Mouse (Mus musculus): ENCODE measurements around the gene Pja2. TPM values are rescaled to one million over a fixed set of nuclear protein-coding genes. Genes with fewer than 3 reads are reported as not detected.

Pja2 gene
- 66.5 and 67.6 TPM in 2 replicates for polyA plus RNA-seq (2014; fragmentation: Nextera tagmentation; extraction: Ambion mirVana)

DNA sequence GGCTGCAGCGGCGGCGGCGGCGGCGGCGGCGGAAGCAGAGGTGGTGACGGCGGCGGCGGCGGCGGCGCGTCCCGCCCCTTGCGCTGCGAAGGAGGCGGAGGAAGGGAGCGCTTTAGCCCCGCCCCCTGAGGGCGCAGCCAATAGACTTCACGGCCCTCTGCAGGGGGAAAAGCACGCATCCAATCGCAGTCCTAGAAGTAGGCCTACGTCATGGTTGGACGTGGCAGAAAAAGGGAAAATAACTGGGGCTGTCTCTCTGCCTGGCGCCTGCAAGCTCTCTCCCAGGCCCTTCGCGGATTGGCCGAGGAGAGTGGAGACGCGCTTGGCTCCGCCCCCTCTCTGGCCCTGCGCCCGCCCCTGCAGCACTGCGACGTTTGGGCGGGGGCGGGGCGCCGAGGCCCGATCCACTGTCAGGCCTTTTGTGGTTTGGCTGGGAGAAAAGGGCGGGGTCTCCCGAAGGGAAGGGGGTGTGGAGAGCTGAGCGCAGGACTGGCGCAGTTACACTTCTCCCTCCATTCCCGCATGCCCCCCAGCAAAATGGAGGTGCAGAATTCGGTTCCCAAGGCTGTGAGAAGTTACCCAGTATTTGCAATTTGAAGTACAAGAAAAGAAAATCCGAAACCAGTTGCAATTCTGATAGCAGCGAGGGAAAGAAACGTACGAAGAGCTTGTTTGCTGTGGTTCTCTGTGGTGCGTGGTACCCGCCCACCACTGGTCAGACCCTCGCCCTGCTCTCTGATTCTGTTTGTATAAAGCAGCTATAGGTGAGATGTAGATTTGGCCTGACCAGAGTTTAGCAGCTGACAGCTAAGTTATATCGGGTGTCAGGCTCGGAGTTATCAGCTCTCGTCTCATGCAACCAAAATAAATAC is at the start of gene Pja2:
Pja2 (minus strand) TSS at position 19 of the 872 bp plus-strand sequence.
- Histone ChIP-seq H3K27me3 (ENCODE audit: control insufficient read depth, insufficient read depth, low read length) (no peaks in the 10 kb centered on the region), H3K9ac (ENCODE audit: low read length) (peak within 1 kb of the TSS; percentile 94), H3K36me3 (ENCODE audit: control insufficient read depth, insufficient read depth, low read length) (no peaks in the 10 kb centered on the region), H3K27ac (replicated peaks; ENCODE audit: low read depth, low read length) (peak within 1 kb of the TSS; percentile 92), H3K4me1 (ENCODE audit: control insufficient read depth, insufficient read depth, low read length) (no peaks in the 10 kb centered on the region), H3K4me3 (ENCODE audit: low read depth, low read length) (peak within 1 kb of the TSS; percentile 96), H3K4me2 (ENCODE audit: low read depth, severe bottlenecking) (peak within 1 kb of the TSS; percentile 66), H3K9me3 (ENCODE audit: control insufficient read depth, low read length) (no peaks in the 10 kb centered on the region)
- DNase-seq (ENCODE audit: low spot score) (peak; percentile 97), ATAC-seq (ENCODE audit: insufficient number of reproducible peaks, low FRiP score, low TSS enrichment, low read depth) (peak; percentile 100)
- WGBS = under 1% methylated on average over 58 of the region's 60 CpGs

DNA sequence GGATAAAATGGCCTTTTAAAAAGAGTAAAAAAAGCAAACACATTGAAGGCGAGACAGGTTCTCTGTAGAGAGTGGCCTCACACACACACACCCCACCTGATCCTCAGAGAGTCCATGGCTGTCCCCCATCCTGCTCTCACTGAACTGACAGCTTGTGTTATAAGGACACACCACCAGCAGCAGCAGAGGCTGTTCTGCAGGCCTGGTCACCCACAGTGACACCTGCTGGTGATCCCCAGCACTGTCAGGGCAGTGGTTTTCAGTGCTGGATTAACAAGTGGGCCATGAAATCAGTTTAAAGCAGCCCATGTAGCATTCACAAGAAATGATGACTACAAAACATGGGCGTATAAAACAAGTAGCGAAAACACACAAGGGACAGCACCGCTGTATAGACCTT is 43.6 kb upstream of the Pja2 start:
- Histone ChIP-seq H3K27me3 (ENCODE audit: control insufficient read depth, insufficient read depth, low read length) (no peaks in the 10 kb centered on the region), H3K36me3 (ENCODE audit: control insufficient read depth, insufficient read depth, low read length) (no peaks in the 10 kb centered on the region), H3K9ac (ENCODE audit: low read length) (no peak overlapping the region), H3K27ac (replicated peaks; ENCODE audit: low read depth, low read length) (no peak overlapping the region), H3K4me2 (ENCODE audit: low read depth, severe bottlenecking) (no peak overlapping the region), H3K9me3 (ENCODE audit: control insufficient read depth, low read length) (no peaks in the 10 kb centered on the region), H3K4me1 (ENCODE audit: control insufficient read depth, insufficient read depth, low read length) (no peaks in the 10 kb centered on the region), H3K4me3 (ENCODE audit: low read depth, low read length) (no peak overlapping the region)
- peak; percentile 86 for DNase-seq (ENCODE audit: low spot score)
- ATAC-seq (ENCODE audit: insufficient number of reproducible peaks, low FRiP score, low TSS enrichment, low read depth) = 0 out of 2 replicates have a peak, but pooled peaks have one; percentile 44
- 69% methylated on average over 4 of the region's 4 CpGs for WGBS

DNA sequence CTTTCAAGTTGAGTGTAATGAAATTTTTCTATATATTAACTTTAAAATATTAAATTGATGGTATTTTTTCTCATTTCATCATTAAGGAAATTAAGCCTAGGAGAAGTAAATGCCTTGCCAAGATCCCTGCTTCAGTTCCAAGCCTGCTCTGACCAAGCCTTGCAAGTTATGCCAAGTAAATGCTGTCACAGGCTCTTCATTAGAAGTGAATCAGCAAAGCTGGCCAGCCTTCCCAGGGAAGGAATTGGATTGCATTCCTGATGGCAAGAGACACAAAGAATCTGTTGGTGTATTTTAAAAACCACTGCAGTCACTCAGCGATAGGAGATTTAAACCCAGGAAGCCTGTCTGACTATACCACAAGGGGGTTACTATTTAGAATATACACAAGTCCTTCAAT is 32.0 kb upstream of the Pja2 start:
- H3K4me3 ChIP-seq (ENCODE audit: low read depth, low read length) = no peak overlapping the region
- DNase-seq (ENCODE audit: low spot score) (no peak), ATAC-seq (ENCODE audit: insufficient number of reproducible peaks, low FRiP score, low TSS enrichment, low read depth) (no peak)
- H3K9me3 ChIP-seq (ENCODE audit: control insufficient read depth, low read length) = no peaks in the 10 kb centered on the region
- no peak overlapping the region for H3K27ac ChIP-seq (replicated peaks; ENCODE audit: low read depth, low read length)
- H3K9ac ChIP-seq (ENCODE audit: low read length) = no peak overlapping the region
- H3K36me3 ChIP-seq (ENCODE audit: control insufficient read depth, insufficient read depth, low read length) = no peaks in the 10 kb centered on the region
- H3K4me1 ChIP-seq (ENCODE audit: control insufficient read depth, insufficient read depth, low read length) = no peaks in the 10 kb centered on the region
- no peaks in the 10 kb centered on the region for H3K27me3 ChIP-seq (ENCODE audit: control insufficient read depth, insufficient read depth, low read length)
- no peak overlapping the region for H3K4me2 ChIP-seq (ENCODE audit: low read depth, severe bottlenecking)
- WGBS = 88% methylated on average over 1 of the region's 1 CpGs

GRCm38 (mm10) chr17:64362570-64362969 is 30.9 kb upstream of the Pja2 start:
- ATAC-seq (ENCODE audit: insufficient number of reproducible peaks, low FRiP score, low TSS enrichment, low read depth) (no peak; the same call in 1 of the 2 replicates), DNase-seq (ENCODE audit: low spot score) (no peak)
- no peaks in the 10 kb centered on the region for H3K36me3 ChIP-seq (ENCODE audit: control insufficient read depth, insufficient read depth, low read length)
- H3K27ac ChIP-seq (replicated peaks; ENCODE audit: low read depth, low read length) = no peak overlapping the region
- H3K9me3 ChIP-seq (ENCODE audit: control insufficient read depth, low read length) = no peaks in the 10 kb centered on the region
- WGBS = 76% methylated on average over 5 of the region's 5 CpGs
- H3K4me2 ChIP-seq (ENCODE audit: low read depth, severe bottlenecking) = no peak overlapping the region
- no peaks in the 10 kb centered on the region for H3K4me1 ChIP-seq (ENCODE audit: control insufficient read depth, insufficient read depth, low read length)
- no peak overlapping the region for H3K9ac ChIP-seq (ENCODE audit: low read length)
- no peaks in the 10 kb centered on the region for H3K27me3 ChIP-seq (ENCODE audit: control insufficient read depth, insufficient read depth, low read length)
- H3K4me3 ChIP-seq (ENCODE audit: low read depth, low read length) = no peak overlapping the region

GRCm38 (mm10) chr17:64361911-64362425 is 30.3 kb upstream of the Pja2 start:
- ATAC-seq (ENCODE audit: insufficient number of reproducible peaks, low FRiP score, low TSS enrichment, low read depth) = no peak
- DNase-seq (ENCODE audit: low spot score) = no peak
- Histone ChIP-seq H3K27ac (replicated peaks; ENCODE audit: low read depth, low read length) (no peak overlapping the region), H3K4me3 (ENCODE audit: low read depth, low read length) (no peak overlapping the region), H3K4me1 (ENCODE audit: control insufficient read depth, insufficient read depth, low read length) (no peaks in the 10 kb centered on the region), H3K9ac (ENCODE audit: low read length) (no peak overlapping the region), H3K4me2 (ENCODE audit: low read depth, severe bottlenecking) (no peak overlapping the region), H3K36me3 (ENCODE audit: control insufficient read depth, insufficient read depth, low read length) (no peaks in the 10 kb centered on the region), H3K9me3 (ENCODE audit: control insufficient read depth, low read length) (no peaks in the 10 kb centered on the region), H3K27me3 (ENCODE audit: control insufficient read depth, insufficient read depth, low read length) (no peaks in the 10 kb centered on the region)
- 78% methylated on average over 3 of the region's 3 CpGs for WGBS

DNA sequence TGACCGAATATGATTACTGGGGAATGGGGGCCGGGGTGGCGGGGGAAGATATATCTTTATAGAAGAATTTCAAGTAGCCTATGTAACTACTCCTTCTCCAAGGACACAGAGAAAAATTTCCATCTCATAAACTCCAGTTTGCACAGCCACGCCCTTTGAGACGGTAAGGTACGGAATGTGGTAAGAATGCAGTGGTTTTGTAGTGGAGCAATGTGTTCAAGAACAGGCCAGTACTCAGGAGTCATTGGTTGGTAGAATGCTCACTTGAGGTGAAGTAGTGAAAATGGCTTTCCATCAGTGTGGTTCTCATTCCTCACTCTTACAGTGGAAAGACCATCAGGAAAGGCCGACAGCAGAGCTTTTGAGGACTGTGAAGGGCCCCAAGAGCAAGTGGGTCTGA is 22.2 kb upstream of the Pja2 start:
- Histone ChIP-seq H3K4me1 (ENCODE audit: control insufficient read depth, insufficient read depth, low read length) (no peaks in the 10 kb centered on the region), H3K9me3 (ENCODE audit: control insufficient read depth, low read length) (no peaks in the 10 kb centered on the region), H3K27me3 (ENCODE audit: control insufficient read depth, insufficient read depth, low read length) (no peaks in the 10 kb centered on the region), H3K9ac (ENCODE audit: low read length) (no peak overlapping the region), H3K4me3 (ENCODE audit: low read depth, low read length) (no peak overlapping the region), H3K36me3 (ENCODE audit: control insufficient read depth, insufficient read depth, low read length) (no peaks in the 10 kb centered on the region), H3K4me2 (ENCODE audit: low read depth, severe bottlenecking) (no peak overlapping the region), H3K27ac (replicated peaks; ENCODE audit: low read depth, low read length) (no peak overlapping the region)
- 95% methylated on average over 7 of the region's 7 CpGs for WGBS
- DNase-seq (ENCODE audit: low spot score) (no peak), ATAC-seq (ENCODE audit: insufficient number of reproducible peaks, low FRiP score, low TSS enrichment, low read depth) (no peak)

DNA sequence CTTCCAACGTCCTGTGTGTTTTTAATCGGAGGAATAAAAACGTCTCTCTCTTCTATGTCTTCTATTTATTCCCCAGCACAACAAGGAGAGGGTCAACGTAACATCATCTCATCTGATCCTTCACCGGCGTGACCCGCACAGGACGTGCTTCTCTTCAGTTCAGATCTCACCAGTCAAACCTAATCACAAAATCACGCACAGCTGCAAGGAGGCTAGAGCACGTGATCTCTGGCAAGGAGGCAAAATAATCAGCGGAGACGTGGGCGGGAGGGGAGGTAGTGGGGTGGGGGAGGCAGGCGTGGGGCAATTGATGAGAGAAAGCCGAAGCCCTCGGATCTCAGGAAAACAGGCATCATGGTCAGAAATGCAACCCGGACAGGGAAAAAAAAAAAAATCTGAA is 14.4 kb upstream of the Pja2 start:
- Histone ChIP-seq H3K4me2 (ENCODE audit: low read depth, severe bottlenecking) (peak overlapping the region; percentile 15; the same call in 1 of the 2 replicates), H3K9ac (ENCODE audit: low read length) (no peak overlapping the region; the same call in 1 of the 2 replicates), H3K36me3 (ENCODE audit: control insufficient read depth, insufficient read depth, low read length) (no peaks in the 10 kb centered on the region), H3K27ac (replicated peaks; ENCODE audit: low read depth, low read length) (no peak overlapping the region), H3K9me3 (ENCODE audit: control insufficient read depth, low read length) (no peaks in the 10 kb centered on the region), H3K27me3 (ENCODE audit: control insufficient read depth, insufficient read depth, low read length) (no peaks in the 10 kb centered on the region), H3K4me3 (ENCODE audit: low read depth, low read length) (no peak overlapping the region), H3K4me1 (ENCODE audit: control insufficient read depth, insufficient read depth, low read length) (0 out of 2 replicates have a peak, but pooled peaks cover 3% of the 10 kb centered on the region)
- 41% methylated on average over 17 of the region's 17 CpGs for WGBS
- ATAC-seq (ENCODE audit: insufficient number of reproducible peaks, low FRiP score, low TSS enrichment, low read depth) (no peak), DNase-seq (ENCODE audit: low spot score) (peak; percentile 28)

GRCm38 (mm10) chr17:64344576-64345172 is 13.0 kb upstream of the Pja2 start:
- no peak for ATAC-seq (ENCODE audit: insufficient number of reproducible peaks, low FRiP score, low TSS enrichment, low read depth)

More at GRCm38 (mm10) chr17:64344576-64345172, 13.0 kb upstream of the Pja2 start:
- H3K27me3 ChIP-seq (ENCODE audit: control insufficient read depth, insufficient read depth, low read length) = no peaks in the 10 kb centered on the region
- no peak for DNase-seq (ENCODE audit: low spot score)
- no peaks in the 10 kb centered on the region for H3K9me3 ChIP-seq (ENCODE audit: control insufficient read depth, low read length)
- no peak overlapping the region for H3K4me3 ChIP-seq (ENCODE audit: low read depth, low read length)
- WGBS = 90% methylated on average over 7 of the region's 7 CpGs
- H3K9ac ChIP-seq (ENCODE audit: low read length) = no peak overlapping the region
- 0 out of 2 replicates have a peak, but pooled peaks cover 3% of the 10 kb centered on the region for H3K4me1 ChIP-seq (ENCODE audit: control insufficient read depth, insufficient read depth, low read length)
- H3K27ac ChIP-seq (replicated peaks; ENCODE audit: low read depth, low read length) = no peak overlapping the region
- no peaks in the 10 kb centered on the region for H3K36me3 ChIP-seq (ENCODE audit: control insufficient read depth, insufficient read depth, low read length)
- H3K4me2 ChIP-seq (ENCODE audit: low read depth, severe bottlenecking) = no peak overlapping the region

Measured in limb, embryonic 11.5 days (tissue).